Mouse (Mus musculus): ENCODE results near the gene Mapk1.
"Not testable (repeated sequence)": the region's sequence is repeated elsewhere in the genome, so short reads cannot be mapped to it uniquely, and the experiment has no call there.

Gene Mapk1

DNA sequence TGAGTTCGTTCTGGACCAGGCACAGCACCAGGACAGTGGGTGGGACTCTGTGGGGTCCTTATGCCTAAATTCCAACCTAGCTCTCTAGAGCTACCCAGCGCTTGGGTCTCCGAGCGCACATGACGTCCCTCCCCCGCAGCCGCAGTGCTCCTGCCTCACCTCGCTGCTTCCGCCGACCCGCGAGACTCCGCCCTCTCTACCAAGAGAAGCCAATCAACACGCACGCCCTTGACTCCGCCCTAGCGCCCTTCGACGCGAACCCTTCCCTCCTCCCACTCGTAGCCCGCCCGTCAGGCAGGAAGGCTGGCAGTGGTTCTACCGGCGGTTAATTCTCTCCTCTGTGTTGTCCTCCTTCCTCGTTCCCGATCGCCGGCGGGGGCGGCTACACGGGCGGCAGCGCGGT lies at the start of gene Mapk1:
TSS of gene Mapk1 (plus strand) at position 252 of the 403 bp plus-strand sequence.
- DNase-seq (ENCODE audit: low spot score) = peak; percentile 90

DNA sequence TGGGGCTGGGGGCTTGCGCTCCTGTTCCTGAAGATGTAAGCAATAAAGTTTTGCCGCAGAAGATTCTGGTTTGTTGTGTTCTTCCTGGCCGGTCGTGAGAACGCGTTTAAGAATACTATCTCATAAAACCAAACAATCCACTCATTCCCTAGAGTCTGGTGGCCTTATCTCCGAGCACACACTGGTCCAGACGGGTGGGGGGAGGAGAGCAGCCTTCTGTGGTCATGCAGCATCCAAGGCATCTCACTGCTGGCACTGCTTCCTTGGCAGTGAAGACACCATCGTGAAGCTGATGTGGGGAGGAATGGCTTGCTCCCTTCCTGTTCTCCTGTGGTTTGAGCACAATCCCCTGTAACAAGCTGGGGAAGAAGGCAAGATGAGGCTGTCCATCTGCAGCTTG lies 43.6 kb upstream of the Mapk1 start:
- DNase-seq (ENCODE audit: low spot score) = no peak

DNA sequence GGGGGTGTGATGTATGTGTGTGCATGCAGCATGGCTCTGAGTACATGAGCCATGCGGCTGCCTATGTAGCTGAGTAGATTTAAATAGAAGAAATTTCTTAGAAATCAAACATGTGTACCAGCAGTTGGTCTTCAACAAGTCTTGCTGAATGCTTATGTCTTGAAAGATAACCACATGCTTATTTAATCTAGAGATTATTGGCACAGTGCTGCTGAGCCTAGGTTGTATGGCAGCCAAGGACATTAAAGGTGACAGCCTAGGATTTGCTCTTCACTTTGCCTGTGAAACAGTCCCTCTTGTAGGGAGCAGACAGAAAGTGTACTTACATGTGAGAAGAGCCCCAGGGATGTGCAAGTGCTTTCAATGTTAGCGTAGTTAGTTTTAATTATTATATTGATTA lies 42.1 kb upstream of the Mapk1 start:
- DNase-seq (ENCODE audit: low spot score) = no peak

DNA sequence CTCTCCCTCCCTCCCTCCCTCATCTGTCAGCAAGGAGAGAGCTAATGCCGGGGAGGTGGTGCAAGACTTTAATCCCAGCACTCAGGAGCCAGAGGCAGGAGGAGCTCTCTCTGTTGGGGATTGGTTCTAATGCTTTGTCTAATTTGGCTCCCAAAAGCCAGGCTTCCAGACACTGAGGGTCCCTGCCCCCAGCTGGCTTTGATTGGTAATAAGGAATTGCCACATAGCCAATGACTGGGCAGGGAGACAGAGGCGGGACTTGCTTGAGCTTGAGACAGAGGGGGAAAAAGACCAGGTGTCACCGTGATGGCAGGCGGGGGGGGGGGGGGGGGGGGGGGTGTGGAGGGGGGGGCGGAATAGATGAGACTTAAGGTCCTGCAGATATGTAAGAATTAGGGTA lies 24.6 kb upstream of the Mapk1 start:
- no peak for DNase-seq (ENCODE audit: low spot score)

DNA sequence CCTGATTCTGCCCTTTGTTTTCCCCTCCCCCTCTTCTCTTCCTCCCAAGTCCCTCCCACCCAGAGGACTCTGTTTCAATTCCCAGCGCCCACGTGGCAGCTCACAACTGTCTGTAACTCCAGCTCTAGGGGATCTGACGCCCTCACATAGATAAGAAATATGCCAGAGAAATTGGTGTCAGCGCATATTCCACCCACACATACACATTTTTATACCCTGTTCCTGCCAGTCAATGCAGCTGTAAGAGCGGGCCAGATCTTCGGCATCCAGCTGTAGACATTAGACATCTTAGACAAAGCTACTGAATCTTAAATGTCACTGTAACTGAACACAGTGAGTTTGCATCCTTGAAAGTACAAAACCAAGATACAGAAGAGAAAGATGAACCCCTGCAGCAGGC lies 23.3 kb upstream of the Mapk1 start:
- DNase-seq (ENCODE audit: low spot score) = no peak

DNA sequence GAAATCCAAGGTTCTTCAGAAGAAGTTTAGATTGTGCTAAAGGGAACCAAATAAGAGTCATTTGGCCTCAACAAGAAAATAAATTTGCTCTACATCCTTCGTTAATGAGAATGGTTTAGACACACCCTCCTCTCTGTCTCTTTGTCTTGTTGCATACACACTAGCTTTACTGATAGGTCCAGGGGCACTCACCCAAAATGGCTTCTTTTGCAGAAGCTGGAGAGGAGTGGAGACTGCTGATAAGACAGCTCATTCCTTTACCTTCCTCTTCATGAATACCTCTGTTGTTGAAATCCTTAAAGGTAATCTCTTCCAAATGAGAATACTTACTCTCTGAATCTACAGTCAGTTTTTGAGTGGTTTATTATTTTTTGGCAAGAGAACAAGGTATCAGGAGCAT lies 18.0 kb upstream of the Mapk1 start:
- no peak for DNase-seq (ENCODE audit: low spot score)

DNA sequence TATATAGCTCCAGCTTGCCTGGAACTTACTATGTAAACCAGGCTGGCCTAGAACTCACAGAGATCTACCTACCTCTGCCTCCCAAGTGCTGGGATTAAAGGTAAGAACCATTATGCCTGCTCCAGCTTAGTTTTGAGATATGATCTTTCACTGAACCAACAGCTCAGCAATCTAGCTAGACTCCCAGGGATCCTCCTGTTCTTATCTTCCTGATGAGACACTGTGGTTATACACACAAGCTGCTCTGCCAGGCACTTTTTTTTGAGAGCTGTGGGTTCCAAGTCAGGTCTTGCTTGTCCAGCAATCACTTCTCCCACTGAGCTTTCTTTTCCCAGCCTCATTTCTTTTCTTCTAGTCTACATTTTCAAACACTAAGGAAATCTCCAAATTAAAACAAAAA lies 16.9 kb upstream of the Mapk1 start:
- no peak for DNase-seq (ENCODE audit: low spot score)

DNA sequence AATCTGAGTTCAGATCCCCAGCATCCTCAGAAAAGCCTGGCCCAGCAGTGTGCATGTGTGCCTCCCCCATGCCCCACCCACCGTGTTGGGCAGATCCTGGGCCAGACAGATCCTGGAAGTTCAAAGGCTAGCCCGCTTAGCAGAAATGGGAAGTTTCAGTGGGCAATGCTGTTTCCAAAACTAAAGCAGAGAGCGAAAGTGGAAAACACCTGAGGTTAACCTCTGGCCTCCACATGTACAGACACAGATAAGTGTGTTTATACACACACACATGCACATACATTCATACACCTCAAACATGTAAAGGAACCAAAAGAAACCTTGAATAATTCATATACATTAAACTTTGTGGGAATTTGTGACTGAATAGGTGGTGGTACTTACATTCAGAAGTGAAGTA lies 5.1 kb upstream of the Mapk1 start:
- no peak for DNase-seq (ENCODE audit: low spot score)

DNA sequence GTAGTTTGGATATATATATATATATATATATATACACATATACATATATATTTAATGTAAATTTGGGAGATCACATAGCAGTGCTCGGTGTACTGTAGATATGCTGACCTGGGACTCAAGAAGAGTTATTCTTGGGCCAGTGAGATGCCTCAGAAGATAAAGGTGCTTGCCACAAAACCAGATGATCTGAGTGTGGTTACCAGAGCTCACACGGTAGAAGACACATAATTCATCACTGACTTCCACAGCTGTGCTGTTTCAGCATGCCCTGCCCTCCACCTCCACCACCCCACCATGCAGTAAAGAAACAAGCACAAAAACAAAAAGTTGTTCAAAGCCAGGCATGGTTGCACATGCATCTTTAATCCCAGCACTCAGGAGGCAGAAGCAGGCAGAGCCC lies 4.4 kb upstream of the Mapk1 start:
- DNase-seq (ENCODE audit: low spot score) = no peak

DNA sequence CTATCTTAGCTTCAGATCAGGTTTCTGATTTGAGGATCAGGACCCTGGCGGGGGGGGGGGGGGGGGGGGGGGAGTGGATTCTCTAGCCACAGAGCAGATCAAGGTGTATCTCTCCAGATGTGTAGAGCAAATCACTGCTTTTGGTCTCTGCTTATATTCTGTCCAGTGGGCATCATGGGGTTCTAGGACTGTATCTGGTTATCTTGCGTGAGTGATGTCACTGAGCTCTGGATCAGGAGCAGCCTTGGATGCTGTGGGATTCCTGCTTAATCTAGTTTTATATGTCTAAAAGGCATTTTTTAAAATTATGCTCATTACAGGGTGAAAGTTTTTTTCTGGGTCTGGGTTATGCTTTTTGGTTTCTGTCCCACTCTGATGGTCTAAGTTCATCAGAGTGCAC lies 546 bp upstream of the Mapk1 start:
- DNase-seq (ENCODE audit: low spot score) = no peak

DNA sequence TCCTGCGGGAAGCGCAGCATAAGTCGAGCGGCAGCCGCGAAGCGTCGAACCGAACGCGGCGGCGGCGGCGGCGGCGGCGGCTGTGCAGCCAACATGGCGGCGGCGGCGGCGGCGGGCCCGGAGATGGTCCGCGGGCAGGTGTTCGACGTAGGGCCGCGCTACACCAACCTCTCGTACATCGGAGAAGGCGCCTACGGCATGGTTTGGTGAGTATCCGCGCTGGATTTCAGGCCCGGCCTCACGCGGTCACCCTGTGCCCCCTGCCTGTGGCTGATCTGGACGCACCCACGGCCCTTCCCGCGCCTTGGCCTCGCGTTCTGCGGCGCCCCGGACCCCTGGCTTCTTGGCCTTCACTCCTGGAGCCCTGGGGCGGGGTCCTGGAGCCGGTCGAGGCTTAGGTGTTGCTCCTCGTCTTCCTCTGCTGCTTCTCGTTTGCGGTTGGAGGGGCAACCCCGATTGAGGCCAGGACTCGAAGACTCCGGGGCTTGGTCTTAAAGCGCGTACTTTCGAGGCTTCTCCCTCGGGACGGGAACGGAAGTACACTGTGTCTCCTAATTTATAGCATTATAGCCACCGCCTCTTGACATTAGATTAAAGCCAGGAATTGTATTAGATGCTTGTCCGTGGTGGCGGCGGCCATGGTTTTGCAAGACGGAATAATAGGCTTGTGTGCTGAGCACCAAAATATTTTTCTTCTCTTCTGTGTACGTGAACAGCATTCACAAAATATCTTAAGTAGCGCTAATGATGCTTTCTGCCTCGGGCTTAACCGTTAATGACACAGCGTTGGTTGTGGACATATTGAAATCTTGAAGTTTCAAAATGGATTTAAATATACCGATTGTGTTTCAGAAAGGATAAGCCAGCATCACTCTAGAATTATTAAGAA lies 596 bp downstream of the Mapk1 start:
- no peak for DNase-seq (ENCODE audit: low spot score)

DNA sequence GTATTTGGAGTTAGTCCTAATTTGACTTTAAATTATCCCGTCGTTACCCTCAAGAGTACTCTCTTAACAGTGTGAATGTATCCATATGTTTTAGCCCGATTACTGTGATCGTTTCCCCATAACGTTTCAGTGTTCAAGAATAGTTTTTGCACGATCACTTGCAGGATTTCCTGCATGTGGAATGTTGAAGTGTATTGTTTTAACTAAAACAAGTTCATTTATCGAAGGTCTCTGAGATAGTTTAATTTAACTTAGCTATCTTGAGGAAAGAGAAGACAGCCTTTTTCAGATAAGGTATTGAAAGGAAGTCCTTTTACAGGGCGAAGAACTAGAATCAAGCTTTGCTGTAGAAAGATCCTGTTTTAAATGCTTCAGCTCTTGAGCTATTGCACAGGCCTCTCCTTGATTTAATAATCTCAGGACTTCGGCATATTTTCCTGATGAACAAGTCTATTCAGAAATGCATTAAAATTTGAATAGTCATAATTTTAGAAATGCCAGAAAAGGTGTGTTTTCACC lies 1.3 kb downstream of the Mapk1 start:
- no peak for DNase-seq (ENCODE audit: low spot score)

DNA sequence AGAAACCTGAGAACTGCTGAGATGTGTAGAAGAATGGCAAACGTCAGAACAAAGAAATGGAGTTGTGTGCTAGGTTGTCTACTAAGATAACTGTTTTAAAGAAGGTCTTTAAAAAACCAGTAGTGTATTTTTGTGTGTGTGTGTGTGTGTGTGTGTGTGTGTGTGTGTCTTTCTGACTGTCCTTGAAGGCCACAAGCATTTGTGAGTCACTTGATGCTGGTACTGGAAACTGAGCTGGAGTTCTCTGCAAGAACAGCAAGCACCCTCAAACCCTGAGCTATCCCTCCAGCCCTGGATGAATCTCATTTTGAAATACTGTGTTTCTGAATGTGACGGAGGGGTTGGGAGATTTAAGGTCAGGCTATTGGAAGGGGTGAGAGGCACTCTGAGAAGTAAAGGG lies 4.1 kb downstream of the Mapk1 start:
- no peak for DNase-seq (ENCODE audit: low spot score)

DNA sequence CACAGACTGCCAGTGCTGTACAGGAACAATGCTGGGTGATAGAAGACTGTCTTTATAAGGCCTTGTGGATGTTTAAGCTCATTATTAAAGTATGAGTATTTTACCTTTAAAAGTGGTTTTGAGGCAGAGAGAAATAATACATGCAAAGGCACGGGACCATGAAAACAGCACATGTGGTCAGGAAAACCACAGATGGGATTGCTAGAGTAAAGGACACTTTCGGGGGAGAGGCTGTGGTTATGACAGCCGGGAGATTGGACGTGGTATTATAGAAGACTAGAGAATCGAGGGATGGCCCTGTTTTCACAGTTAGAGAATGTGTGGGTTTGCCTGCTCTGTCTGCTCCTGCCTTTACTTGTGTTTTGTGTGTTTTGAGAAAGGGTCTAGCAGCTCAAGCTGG lies 5.7 kb downstream of the Mapk1 start:
- no peak for DNase-seq (ENCODE audit: low spot score)

DNA sequence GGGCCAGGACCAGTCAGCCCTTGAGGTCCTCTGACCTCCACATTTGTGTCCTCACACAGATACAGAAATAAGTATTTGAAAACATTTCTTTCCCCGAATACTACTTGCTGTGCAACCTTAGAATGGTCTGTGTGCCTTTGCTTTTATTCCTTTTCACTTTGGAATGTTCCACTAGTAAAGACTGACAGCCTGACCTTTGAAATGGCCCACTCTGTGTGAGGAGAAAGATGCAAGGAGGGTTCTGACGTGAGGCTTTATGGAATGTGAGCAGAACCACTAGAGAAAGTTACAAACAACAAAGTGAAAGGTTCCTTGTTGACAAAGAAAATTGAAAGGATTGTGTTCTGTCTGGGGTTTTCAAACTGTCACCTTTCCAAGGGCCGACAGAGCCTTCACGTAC lies 6.8 kb downstream of the Mapk1 start:
- DNase-seq (ENCODE audit: low spot score) = no peak

DNA sequence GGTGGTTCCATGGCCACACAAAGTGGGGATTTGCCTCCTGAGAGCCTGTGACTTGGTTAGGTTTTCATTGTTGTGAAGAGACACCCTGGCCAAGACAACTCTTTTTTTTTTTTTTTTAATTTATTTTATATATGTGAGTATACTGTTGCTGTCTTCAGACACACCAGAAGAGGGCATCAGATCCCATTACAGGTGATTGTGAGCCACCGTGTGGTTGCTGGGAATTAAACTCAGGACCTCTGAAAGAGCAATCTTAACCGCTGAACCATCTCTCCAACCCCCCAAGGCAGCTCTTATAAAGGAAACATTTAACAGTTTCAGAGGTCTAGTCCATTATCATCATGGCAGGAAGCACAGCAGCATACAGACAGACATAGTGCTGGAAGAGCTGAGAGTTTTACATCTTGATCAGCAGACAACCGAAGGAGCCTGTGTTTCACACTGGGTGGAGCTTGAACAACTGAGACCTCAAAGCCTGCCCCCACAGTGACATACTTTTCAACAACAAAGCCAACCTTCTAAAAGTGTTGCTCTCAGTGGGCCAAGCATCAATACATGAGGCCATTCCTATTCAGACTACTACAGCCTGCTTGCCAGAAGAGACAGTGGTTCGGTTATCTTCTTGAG lies 11.4 kb downstream of the Mapk1 start:
- DNase-seq (ENCODE audit: low spot score) = no peak

DNA sequence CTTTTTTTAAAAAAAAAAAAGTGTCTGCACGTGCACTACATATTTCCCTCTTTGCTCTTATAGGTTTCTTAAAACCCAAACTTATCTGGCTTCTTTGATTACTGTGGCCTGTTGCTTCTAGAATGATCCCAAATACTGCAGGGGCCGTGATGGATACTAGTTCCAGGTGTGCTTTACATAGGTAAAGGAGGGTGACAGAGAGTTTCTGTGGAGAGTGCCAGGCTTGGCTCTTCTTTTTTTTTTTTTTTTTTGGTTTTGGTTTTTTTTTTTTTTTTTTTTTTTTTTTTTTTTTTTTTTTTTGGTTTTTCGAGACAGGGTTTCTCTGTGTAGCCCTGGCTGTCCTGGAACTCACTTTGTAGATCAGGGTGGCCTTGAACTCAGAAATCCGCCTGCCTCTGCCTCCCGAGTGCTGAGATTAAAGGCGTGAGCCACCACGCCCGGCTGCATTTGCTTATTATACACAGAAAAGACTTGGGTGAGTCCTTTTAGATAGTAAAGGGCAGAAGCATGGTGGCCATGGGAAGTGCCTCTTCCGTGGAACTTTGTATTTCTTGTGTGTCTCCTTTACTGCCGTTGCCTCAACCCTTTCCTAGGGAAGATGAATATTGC lies 13.0 kb downstream of the Mapk1 start:
- DNase-seq (ENCODE audit: low spot score) = not testable (repeated sequence)

DNA sequence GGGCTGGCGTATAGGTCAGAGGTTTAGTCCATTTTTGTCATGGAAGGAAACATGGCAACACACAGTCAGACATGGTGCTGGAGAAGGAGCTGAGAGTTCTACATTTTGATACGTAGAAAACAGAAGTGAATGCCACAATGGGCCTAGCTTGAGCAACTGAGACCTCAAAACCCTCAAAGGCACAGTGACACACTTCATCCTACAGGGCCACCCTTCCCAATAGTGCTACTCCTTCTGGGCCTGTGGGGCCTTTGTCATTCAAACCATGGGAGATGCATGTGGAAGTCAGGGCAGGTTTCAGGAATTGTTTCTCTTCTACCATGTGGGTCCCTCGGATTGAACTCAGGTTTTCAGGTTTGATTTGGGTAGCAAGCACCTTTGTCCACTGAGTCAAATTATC lies 17.9 kb downstream of the Mapk1 start:
- DNase-seq (ENCODE audit: low spot score) = no peak

DNA sequence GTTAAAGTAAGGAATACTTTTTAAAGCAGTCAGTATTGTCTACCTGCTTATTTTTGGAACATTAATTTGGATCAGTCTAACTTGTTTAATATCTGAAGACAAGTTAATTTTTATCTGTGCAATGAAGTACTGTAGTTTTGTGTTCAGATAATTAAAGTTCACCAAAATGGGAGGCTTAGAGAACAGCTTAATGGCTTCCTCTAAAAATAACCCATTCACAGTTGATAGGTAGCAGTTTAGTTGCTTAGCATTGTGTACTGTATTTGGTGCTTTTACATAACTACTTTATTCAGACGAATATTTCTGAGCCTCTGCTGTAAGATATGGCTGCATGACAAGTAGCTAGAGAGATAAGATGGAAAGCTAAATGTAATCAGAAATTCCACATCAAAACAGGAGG lies 23.9 kb downstream of the Mapk1 start:
- DNase-seq (ENCODE audit: low spot score) = no peak

DNA sequence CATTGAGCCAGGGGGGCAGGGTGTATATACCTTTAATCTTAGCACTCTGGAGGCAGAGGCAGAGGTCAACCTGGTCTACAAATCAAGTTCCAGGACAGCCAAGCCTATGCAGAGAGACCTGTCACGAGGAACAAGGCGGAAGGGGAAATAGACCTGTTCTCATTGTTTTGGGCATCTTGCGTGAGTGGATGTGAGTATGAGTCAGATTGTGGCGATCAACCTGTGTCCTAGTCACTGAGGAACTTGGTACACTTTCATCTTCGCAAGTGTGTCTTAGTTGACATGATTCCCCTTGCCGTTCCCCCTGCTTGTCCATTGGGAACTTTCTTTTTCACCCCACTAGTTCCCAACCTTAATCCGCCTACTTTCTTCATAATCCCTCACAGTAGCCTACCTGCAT lies 26.9 kb downstream of the Mapk1 start:
- no peak for DNase-seq (ENCODE audit: low spot score)

DNA sequence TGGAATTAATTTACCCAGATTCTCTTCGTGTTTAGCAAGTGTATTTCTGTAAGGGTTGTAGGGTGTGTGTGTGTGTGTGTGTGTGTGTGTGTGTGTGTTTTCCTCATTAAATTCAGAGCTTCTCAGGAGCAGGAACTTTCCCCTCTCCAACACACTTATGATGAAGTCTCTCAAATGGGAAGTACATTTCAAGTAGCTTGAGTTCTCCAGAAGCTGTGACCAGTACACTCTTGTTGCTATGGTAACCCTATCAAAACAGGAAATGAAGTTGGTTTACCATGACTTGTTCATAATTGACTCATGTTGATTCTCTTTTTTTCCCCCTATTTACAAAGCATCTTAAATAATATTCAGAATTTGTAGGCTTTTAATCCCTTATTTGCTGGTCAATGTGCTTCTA lies 29.4 kb downstream of the Mapk1 start:
- DNase-seq (ENCODE audit: low spot score) = no peak

DNA sequence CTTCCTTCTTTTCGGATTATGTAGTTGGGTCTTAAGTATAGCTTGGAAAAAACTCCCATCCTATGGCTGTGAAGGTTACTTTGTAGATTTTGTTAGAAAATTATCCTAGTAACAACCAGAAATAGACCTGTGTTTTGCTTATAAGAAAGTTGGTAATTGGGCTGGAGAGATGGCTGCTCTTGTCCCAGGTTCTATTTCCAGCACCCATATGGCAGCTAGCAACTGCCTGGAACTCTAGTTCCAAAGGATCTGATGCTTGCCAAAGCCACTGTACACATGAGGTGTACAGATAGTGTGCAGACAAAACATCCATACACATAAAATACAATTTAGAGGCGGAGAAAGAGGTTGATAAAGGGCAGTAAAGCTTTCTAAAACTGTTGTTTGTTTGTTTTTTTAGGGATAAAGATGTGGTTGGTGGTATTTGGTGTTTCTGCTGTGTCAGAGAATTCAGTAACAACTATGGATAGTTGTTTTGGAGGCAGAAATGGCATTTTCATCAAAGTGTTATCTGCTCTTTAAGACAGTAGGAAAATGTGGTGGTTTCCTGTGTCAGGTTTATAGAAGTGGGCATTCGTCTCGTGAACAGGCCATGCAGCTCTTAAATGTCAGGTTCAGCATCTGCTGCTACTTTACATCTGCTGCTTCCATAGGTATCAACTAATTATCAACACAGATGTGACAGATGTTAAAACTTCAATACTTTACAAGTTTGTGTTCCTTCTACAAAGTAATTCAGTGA lies 32.1 kb downstream of the Mapk1 start:
- DNase-seq (ENCODE audit: low spot score) = no peak

DNA sequence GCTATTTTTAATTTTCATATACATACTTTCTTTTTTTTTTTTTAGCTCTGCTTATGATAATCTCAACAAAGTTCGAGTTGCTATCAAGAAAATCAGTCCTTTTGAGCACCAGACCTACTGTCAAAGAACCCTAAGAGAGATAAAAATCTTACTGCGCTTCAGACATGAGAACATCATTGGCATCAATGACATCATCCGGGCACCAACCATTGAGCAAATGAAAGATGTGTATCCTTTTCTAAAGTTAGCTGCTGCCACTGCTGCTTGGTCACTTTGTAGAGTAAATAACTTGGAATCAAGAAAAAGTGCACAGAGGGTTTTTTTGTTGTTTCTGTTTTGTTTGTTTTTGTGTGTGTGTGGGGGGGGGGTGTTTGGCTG lies 32.7 kb downstream of the Mapk1 start:
- no peak for DNase-seq (ENCODE audit: low spot score)

All from spleen, adult 12 weeks (tissue).